Mouse (Mus musculus): ENCODE results near the gene Nek4. TPM values are rescaled to one million over a fixed set of nuclear protein-coding genes. Genes with fewer than 3 reads are reported as not detected.

Nek4 gene
- polyA plus RNA-seq, 1 experiment from 2014 or later, result 12.3 TPM

DNA sequence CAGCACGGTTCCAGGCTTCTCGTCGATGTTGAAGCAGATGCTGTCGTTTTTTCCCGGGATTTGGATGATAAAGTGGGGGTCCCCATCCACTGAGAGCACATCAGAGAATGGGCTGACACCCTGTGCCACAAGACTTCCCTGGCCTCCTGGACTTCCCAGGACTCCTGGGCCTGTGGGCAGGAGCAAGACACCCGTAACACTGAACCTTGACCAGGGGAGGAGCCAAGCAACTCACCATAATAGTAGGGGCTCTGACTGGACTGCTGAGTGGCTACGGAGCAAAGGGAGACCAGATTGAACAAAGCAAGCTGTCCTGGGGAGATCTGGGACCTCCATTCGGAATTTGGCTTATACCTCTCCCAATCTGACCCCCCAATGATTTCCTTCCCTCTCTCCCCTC, 38.5 kb upstream of the Nek4 start:
- Histone ChIP-seq H3K27me3 (ENCODE audit: insufficient read depth, low read length) (no peaks in the 10 kb centered on the region), H3K4me3 (ENCODE audit: low read depth, low read length) (no peak overlapping the region), H3K4me1 (ENCODE audit: insufficient read depth) (no peaks in the 10 kb centered on the region), H3K4me2 (no peak overlapping the region), H3K27ac (ENCODE audit: low read depth) (no peak overlapping the region), H3K36me3 (ENCODE audit: insufficient read depth) (no peaks in the 10 kb centered on the region), H3K9ac (no peak overlapping the region), H3K9me3 (ENCODE audit: low read depth, low read length) (no peaks in the 10 kb centered on the region)
- WGBS, result 72% methylated on average over 8 of the region's 8 CpGs
- TF ChIP-seq CTCF (IDR thresholded peaks at IDR 0.05; ENCODE audit: low read depth), result no peak
- ATAC-seq (ENCODE audit: insufficient read depth) (no peak), DNase-seq (no peak)

- no peaks in the 10 kb centered on the region for H3K27me3 ChIP-seq (ENCODE audit: insufficient read depth, low read length)
- 69% methylated on average over 5 of the region's 5 CpGs for WGBS
- H3K4me3 ChIP-seq (ENCODE audit: low read depth, low read length), result no peak overlapping the region
- H3K9ac ChIP-seq, result no peak overlapping the region
- TF ChIP-seq CTCF (IDR thresholded peaks at IDR 0.05; ENCODE audit: low read depth), result no peak
- DNase-seq (no peak), ATAC-seq (ENCODE audit: insufficient read depth) (no peak)
- H3K36me3 ChIP-seq (ENCODE audit: insufficient read depth), result no peaks in the 10 kb centered on the region
- H3K9me3 ChIP-seq (ENCODE audit: low read depth, low read length), result no peaks in the 10 kb centered on the region
- H3K4me1 ChIP-seq (ENCODE audit: insufficient read depth), result no peaks in the 10 kb centered on the region
- H3K4me2 ChIP-seq, result no peak overlapping the region
- no peak overlapping the region for H3K27ac ChIP-seq (ENCODE audit: low read depth)
These were observed 37.8 kb upstream of the Nek4 start for GRCm38 (mm10) chr14:30913404-30913803.

- no peak overlapping the region for H3K27ac ChIP-seq (ENCODE audit: low read depth)
- peak; percentile 21 for DNase-seq
- no peaks in the 10 kb centered on the region for H3K9me3 ChIP-seq (ENCODE audit: low read depth, low read length)
- TF ChIP-seq CTCF (IDR thresholded peaks at IDR 0.05; ENCODE audit: low read depth), result no peak
- no peak overlapping the region for H3K4me3 ChIP-seq (ENCODE audit: low read depth, low read length)
- H3K9ac ChIP-seq, result no peak overlapping the region
- no peaks in the 10 kb centered on the region for H3K27me3 ChIP-seq (ENCODE audit: insufficient read depth, low read length)
- no peaks in the 10 kb centered on the region for H3K4me1 ChIP-seq (ENCODE audit: insufficient read depth)
- no peaks in the 10 kb centered on the region for H3K36me3 ChIP-seq (ENCODE audit: insufficient read depth)
- no peak overlapping the region for H3K4me2 ChIP-seq
- no peak for ATAC-seq (ENCODE audit: insufficient read depth)
- WGBS, result 80% methylated on average over 1 of the region's 1 CpGs
These were observed 34.7 kb upstream of the Nek4 start for GRCm38 (mm10) chr14:30916516-30916915.

- TF ChIP-seq CTCF (IDR thresholded peaks at IDR 0.05; ENCODE audit: low read depth), result no peak
- Histone ChIP-seq H3K9ac (no peak overlapping the region), H3K4me1 (ENCODE audit: insufficient read depth) (peaks cover 4% of the 10 kb centered on the region; the same call in 1 of the 2 replicates), H3K4me3 (ENCODE audit: low read depth, low read length) (no peak overlapping the region), H3K4me2 (no peak overlapping the region), H3K27me3 (ENCODE audit: insufficient read depth, low read length) (no peaks in the 10 kb centered on the region), H3K27ac (ENCODE audit: low read depth) (0 out of 2 replicates have a peak overlapping the region, but pooled peaks have one; percentile 33), H3K36me3 (ENCODE audit: insufficient read depth) (no peaks in the 10 kb centered on the region), H3K9me3 (ENCODE audit: low read depth, low read length) (no peaks in the 10 kb centered on the region)
- peak; percentile 68; the same call in 1 of the 2 replicates for ATAC-seq (ENCODE audit: insufficient read depth)
- DNase-seq, result no peak
- WGBS, result 38% methylated on average over 8 of the region's 8 CpGs
These were observed 29.0 kb upstream of the Nek4 start for GRCm38 (mm10) chr14:30922053-30922670.

- ATAC-seq (ENCODE audit: insufficient read depth) (peak; percentile 33; the same call in 1 of the 2 replicates), DNase-seq (no peak)
- Histone ChIP-seq H3K9me3 (ENCODE audit: low read depth, low read length) (no peaks in the 10 kb centered on the region), H3K27ac (ENCODE audit: low read depth) (peak within 1 kb of the TSS; percentile 33; the same call in 1 of the 2 replicates), H3K4me3 (ENCODE audit: low read depth, low read length) (no peak within 1 kb of the TSS), H3K27me3 (ENCODE audit: insufficient read depth, low read length) (no peaks in the 10 kb centered on the region), H3K36me3 (ENCODE audit: insufficient read depth) (no peaks in the 10 kb centered on the region), H3K9ac (no peak within 1 kb of the TSS), H3K4me1 (ENCODE audit: insufficient read depth) (peaks cover 4% of the 10 kb centered on the region; the same call in 1 of the 2 replicates), H3K4me2 (no peak within 1 kb of the TSS)
- TF ChIP-seq CTCF (IDR thresholded peaks at IDR 0.05; ENCODE audit: low read depth), result no peak
- WGBS, result 34% methylated on average over 6 of the region's 6 CpGs
These were observed 27.6 kb upstream of the Nek4 start, which contains the start of gene Itih3 for GRCm38 (mm10) chr14:30923375-30924105. TSS of gene Itih3 (minus strand) at chr14:30923760.

GRCm38 (mm10) chr14:30925492-30925891, 25.7 kb upstream of the Nek4 start:
- Histone ChIP-seq H3K9me3 (ENCODE audit: low read depth, low read length) (no peaks in the 10 kb centered on the region), H3K27me3 (ENCODE audit: insufficient read depth, low read length) (no peaks in the 10 kb centered on the region), H3K36me3 (ENCODE audit: insufficient read depth) (no peaks in the 10 kb centered on the region), H3K4me1 (ENCODE audit: insufficient read depth) (peaks cover 4% of the 10 kb centered on the region; the same call in 1 of the 2 replicates), H3K4me2 (no peak overlapping the region), H3K9ac (no peak overlapping the region), H3K4me3 (ENCODE audit: low read depth, low read length) (no peak overlapping the region), H3K27ac (ENCODE audit: low read depth) (no peak overlapping the region)
- DNase-seq, result no peak
- no peak for ATAC-seq (ENCODE audit: insufficient read depth)
- WGBS, result 89% methylated on average over 3 of the region's 3 CpGs
- no peak for TF ChIP-seq CTCF (IDR thresholded peaks at IDR 0.05; ENCODE audit: low read depth)

DNA sequence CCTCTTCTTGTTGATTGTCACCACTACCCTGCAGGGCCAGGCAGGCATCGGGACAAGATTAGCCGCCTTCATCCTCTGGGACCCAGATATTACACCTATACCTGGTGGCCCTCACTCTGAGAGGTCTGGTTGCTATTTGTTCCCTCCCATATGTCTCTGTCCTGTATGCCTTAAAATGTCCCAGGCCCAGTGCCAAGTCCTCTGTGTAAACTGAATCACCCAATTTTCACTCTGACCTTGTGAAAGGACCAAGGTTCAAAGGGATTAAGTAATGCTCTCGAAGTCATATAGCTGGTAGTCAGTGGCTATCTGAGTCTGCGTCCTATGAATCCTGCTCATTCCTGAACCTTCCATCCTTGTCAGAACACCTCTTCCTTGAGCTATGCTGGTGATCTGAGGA, 20.8 kb upstream of the Nek4 start:
- ATAC-seq (ENCODE audit: insufficient read depth) (no peak), DNase-seq (no peak)
- 86% methylated on average over 4 of the region's 4 CpGs for WGBS

More for the DNA sequence above, 20.8 kb upstream of the Nek4 start:
- Histone ChIP-seq H3K27ac (ENCODE audit: low read depth) (no peak overlapping the region), H3K9ac (no peak overlapping the region), H3K27me3 (ENCODE audit: insufficient read depth, low read length) (no peaks in the 10 kb centered on the region), H3K4me3 (ENCODE audit: low read depth, low read length) (no peak overlapping the region), H3K9me3 (ENCODE audit: low read depth, low read length) (no peaks in the 10 kb centered on the region), H3K36me3 (ENCODE audit: insufficient read depth) (no peaks in the 10 kb centered on the region), H3K4me2 (no peak overlapping the region), H3K4me1 (ENCODE audit: insufficient read depth) (no peaks in the 10 kb centered on the region)
- TF ChIP-seq CTCF (IDR thresholded peaks at IDR 0.05; ENCODE audit: low read depth), result no peak
